Mouse (Mus musculus) hindbrain, embryonic 12.5 days (tissue): ENCODE measurements around the gene Ift140. TPM values are rescaled to one million over a fixed set of nuclear protein-coding genes. Genes with fewer than 3 reads are reported as not detected.
A peak's percentile ranks its signal among the peaks of the same experiment; 100 is the strongest.

ENCODE experiments used
- ATAC-seq: fragments of 200-750 bp; cut with Nextera tagmentation; 2 replicates; pipeline ENCODE4 v1.8.0; 2017; ENCODE audit warnings: moderate TSS enrichment; ENCODE audit not compliant: low FRiP score
- H3K27ac ChIP-seq: fragments of 300-500 bp; sonication (generic); 2 replicates; pipeline ENCODE4 v1.5.1; 2016; ENCODE audit warnings: mild to moderate bottlenecking
- H3K27me3 ChIP-seq: fragments of 300-500 bp; sonication (generic); 2 replicates; pipeline ENCODE4 v1.6.1; 2016; ENCODE audit warnings: mild to moderate bottlenecking
- H3K36me3 ChIP-seq: fragments of 300-500 bp; sonication (generic); 2 replicates; pipeline ENCODE4 v1.6.1; 2016; ENCODE audit warnings: mild to moderate bottlenecking
- H3K4me1 ChIP-seq: fragments of 300-500 bp; sonication (generic); 2 replicates; pipeline ENCODE4 v1.6.1; 2016
- H3K4me2 ChIP-seq: fragments of 300-500 bp; sonication (generic); replicated peaks from 2 replicates; pipeline ENCODE4 v1.6.1; 2016; ENCODE audit warnings: mild to moderate bottlenecking
- H3K4me3 ChIP-seq: fragments of 300-500 bp; sonication (generic); 2 replicates; pipeline ENCODE4 v1.5.1; 2016; ENCODE audit warnings: mild to moderate bottlenecking
- H3K9ac ChIP-seq: fragments of 300-500 bp; sonication (generic); 2 replicates; pipeline ENCODE4 v1.6.1; 2016; ENCODE audit warnings: mild to moderate bottlenecking, moderate library complexity
- H3K9me3 ChIP-seq: fragments of 300-500 bp; sonication (generic); replicated peaks from 2 replicates; pipeline ENCODE4 v1.6.1; 2016; ENCODE audit warnings: mild to moderate bottlenecking
- WGBS: fragments of 180-500 bp; shearing (Covaris S2); methylation state at CpG from one replicate; pipeline ENCODE4 v1.1.7; 2016; 5-methylcytosine and 5-hydroxymethylcytosine counted together
- polyA plus RNA-seq: library from polyadenylated mRNA; unstranded; fragments of >200 nt; fragmentation: Nextera tagmentation; extraction: Ambion mirVana; gene quantifications from 2 replicates; pipeline ENCODE4 v1.2.1, GENCODE M21; 2016

Ift140 gene
- polyA plus RNA-seq, 1 experiment from 2014 or later = 27.6 TPM

GRCm38 (mm10) chr17:25127079-25127478 lies 111.2 kb downstream of the Ift140 start:
- Histone ChIP-seq H3K27ac (no peak overlapping the region), H3K36me3 (no peaks in the 10 kb centered on the region), H3K4me1 (no peaks in the 10 kb centered on the region)

GRCm38 (mm10) chr17:25127681-25128080 lies 111.8 kb downstream of the Ift140 start:
- no peak for ATAC-seq
- H3K4me2 ChIP-seq = no peak overlapping the region
- no peaks in the 10 kb centered on the region for H3K36me3 ChIP-seq
- H3K27me3 ChIP-seq = 0 out of 2 replicates have a peak, but pooled peaks cover 3% of the 10 kb centered on the region
- no peaks in the 10 kb centered on the region for H3K9me3 ChIP-seq
- no peak overlapping the region for H3K27ac ChIP-seq
- no peaks in the 10 kb centered on the region for H3K4me1 ChIP-seq
- no peak overlapping the region for H3K9ac ChIP-seq
- no peak overlapping the region for H3K4me3 ChIP-seq
- WGBS = 80% methylated on average over 9 of the region's 9 CpGs

More at GRCm38 (mm10) chr17:25127079-25127478, 111.2 kb downstream of the Ift140 start:
- H3K9me3 ChIP-seq = no peaks in the 10 kb centered on the region
- no peak overlapping the region for H3K4me3 ChIP-seq
- WGBS = 56% methylated on average over 8 of the region's 8 CpGs
- no peak overlapping the region for H3K9ac ChIP-seq
- no peak for ATAC-seq
- H3K4me2 ChIP-seq = no peak overlapping the region
- H3K27me3 ChIP-seq = 0 out of 2 replicates have a peak, but pooled peaks cover 4% of the 10 kb centered on the region

GRCm38 (mm10) chr17:25130060-25130459 lies 114.2 kb downstream of the Ift140 start:
- no peak overlapping the region for H3K4me2 ChIP-seq
- ATAC-seq = no peak
- peaks cover 10% of the 10 kb centered on the region for H3K4me1 ChIP-seq
- H3K4me3 ChIP-seq = no peak overlapping the region
- H3K27me3 ChIP-seq = no peaks in the 10 kb centered on the region
- H3K9me3 ChIP-seq = no peaks in the 10 kb centered on the region
- no peak overlapping the region for H3K27ac ChIP-seq
- H3K36me3 ChIP-seq = no peaks in the 10 kb centered on the region
- 100% methylated on average over 1 of the region's 1 CpGs for WGBS
- no peak overlapping the region for H3K9ac ChIP-seq

- Histone ChIP-seq H3K4me3 (peak within 1 kb of the TSS; percentile 89), H3K9ac (peak within 1 kb of the TSS; percentile 80), H3K36me3 (no peaks in the 10 kb centered on the region; the same call in 1 of the 2 replicates), H3K9me3 (no peaks in the 10 kb centered on the region), H3K27me3 (no peaks in the 10 kb centered on the region), H3K4me1 (peaks cover 17% of the 10 kb centered on the region), H3K27ac (no peak within 1 kb of the TSS), H3K4me2 (peak within 1 kb of the TSS; percentile 76)
- peak; percentile 87 for ATAC-seq
- WGBS = under 1% methylated on average over 36 of the region's 40 CpGs
Measured at GRCm38 (mm10) chr17:25133275-25133698, 117.4 kb downstream of the Ift140 start, which contains the start of gene Clcn7. Gene Clcn7 (plus strand): TSS chr17:25133391.

GRCm38 (mm10) chr17:25135622-25136021 lies 119.7 kb downstream of the Ift140 start:
- H3K4me2 ChIP-seq = no peak overlapping the region
- H3K9ac ChIP-seq = no peak overlapping the region
- no peak overlapping the region for H3K4me3 ChIP-seq
- WGBS = 93% methylated on average over 6 of the region's 6 CpGs
- H3K9me3 ChIP-seq = no peaks in the 10 kb centered on the region
- no peaks in the 10 kb centered on the region for H3K27me3 ChIP-seq
- ATAC-seq = no peak
- peaks cover 17% of the 10 kb centered on the region for H3K4me1 ChIP-seq
- peaks cover 2% of the 10 kb centered on the region; the same call in 1 of the 2 replicates for H3K36me3 ChIP-seq
- H3K27ac ChIP-seq = no peak overlapping the region

GRCm38 (mm10) chr17:25138803-25139202 lies 122.9 kb downstream of the Ift140 start:
- no peak overlapping the region for H3K4me2 ChIP-seq
- no peaks in the 10 kb centered on the region for H3K27me3 ChIP-seq
- no peak for ATAC-seq
- H3K36me3 ChIP-seq = peaks cover 11% of the 10 kb centered on the region
- H3K4me3 ChIP-seq = no peak overlapping the region
- 100% methylated on average over 1 of the region's 1 CpGs for WGBS
- no peak overlapping the region for H3K27ac ChIP-seq
- no peaks in the 10 kb centered on the region for H3K9me3 ChIP-seq
- peaks cover 17% of the 10 kb centered on the region for H3K4me1 ChIP-seq
- H3K9ac ChIP-seq = no peak overlapping the region

GRCm38 (mm10) chr17:25139960-25140359 lies 124.1 kb downstream of the Ift140 start:
- Histone ChIP-seq H3K27ac (no peak overlapping the region), H3K9ac (no peak overlapping the region), H3K4me2 (no peak overlapping the region), H3K4me1 (peaks cover 7% of the 10 kb centered on the region; the same call in 1 of the 2 replicates), H3K27me3 (no peaks in the 10 kb centered on the region), H3K36me3 (peaks cover 21% of the 10 kb centered on the region), H3K9me3 (no peaks in the 10 kb centered on the region), H3K4me3 (no peak overlapping the region)
- ATAC-seq = no peak
- 77% methylated on average over 4 of the region's 4 CpGs for WGBS

Other genes with a start within 250 kb of the Ift140 start
- gene Meiob, start 211.8 kb upstream of the Ift140 start, polyA plus RNA-seq = not detected in 2 replicates
- gene Hagh, start 175.9 kb upstream of the Ift140 start, polyA plus RNA-seq = 32.3 and 32.4 TPM in 2 replicates
- gene Fahd1, start 165.7 kb upstream of the Ift140 start, polyA plus RNA-seq = 18.6 and 20.9 TPM in 2 replicates
- gene Igfals, start 150.1 kb upstream of the Ift140 start, polyA plus RNA-seq = 0.23 and 0.36 TPM in 2 replicates
- gene Nubp2, start 129.7 kb upstream of the Ift140 start, polyA plus RNA-seq = 62.3 and 63.5 TPM in 2 replicates
- gene Spsb3, start 129.4 kb upstream of the Ift140 start, polyA plus RNA-seq = 51.5 and 54.8 TPM in 2 replicates
- gene Eme2, start 121.0 kb upstream of the Ift140 start, polyA plus RNA-seq = 39.3 and 45.5 TPM in 2 replicates
- gene Mrps34, start 121.0 kb upstream of the Ift140 start, polyA plus RNA-seq = 85.1 and 86.7 TPM in 2 replicates
- 49.8 and 50.4 TPM in 2 replicates for gene Nme3, start 119.6 kb upstream of the Ift140 start, polyA plus RNA-seq
- gene Mapk8ip3, start 79.1 kb upstream of the Ift140 start, polyA plus RNA-seq = 84.7 and 86.0 TPM in 2 replicates
- 210 and 212 TPM in 2 replicates for gene Jpt2, start 55.4 kb upstream of the Ift140 start, polyA plus RNA-seq
- gene Cramp1l, start 297 bp upstream of the Ift140 start, polyA plus RNA-seq = 13.8 and 13.9 TPM in 2 replicates
- 8.5 and 9.5 TPM in 2 replicates for gene Tmem204, start 67.5 kb downstream of the Ift140 start, polyA plus RNA-seq
- 42.5 and 43.2 TPM in 2 replicates for gene Telo2, start 99.9 kb downstream of the Ift140 start, polyA plus RNA-seq
- not detected in 2 replicates for gene Ptx4, start 104.7 kb downstream of the Ift140 start, polyA plus RNA-seq
- gene Clcn7, start 117.3 kb downstream of the Ift140 start, polyA plus RNA-seq = 24.4 and 26.9 TPM in 2 replicates
- gene Ccdc154, start 146.4 kb downstream of the Ift140 start, polyA plus RNA-seq = not detected in 2 replicates
- not detected in 2 replicates for gene Gm38655, start 159.4 kb downstream of the Ift140 start, polyA plus RNA-seq
- 33.6 and 34.6 TPM in 2 replicates for gene BC003965, start 168.5 kb downstream of the Ift140 start, polyA plus RNA-seq
- 13.0 and 13.3 TPM in 2 replicates for gene Unkl, start 172.3 kb downstream of the Ift140 start, polyA plus RNA-seq
- gene Gnptg, start 224.0 kb downstream of the Ift140 start, polyA plus RNA-seq = 59.4 and 59.5 TPM in 2 replicates
- 60.0 and 61.8 TPM in 2 replicates for gene Tsr3, start 224.1 kb downstream of the Ift140 start, polyA plus RNA-seq
- gene Baiap3, start 240.3 kb downstream of the Ift140 start, polyA plus RNA-seq = 5.5 and 5.9 TPM in 2 replicates